Mouse (Mus musculus) liver, adult (tissue): ENCODE measurements around the gene Hmox1.

Source experiments
- GATA4 ChIP-seq: IDR thresholded peaks from 2 replicates; pipeline ENCODE4 v1.6.1; 2014; ENCODE audit warnings: mild to moderate bottlenecking, low read length; ENCODE audit not compliant: insufficient replicate concordance

The Hmox1 gene

GRCm38 (mm10) chr8:75132485-75132884 lies 39.1 kb downstream of the Hmox1 start:
- no peak for TF ChIP-seq GATA4

DNA sequence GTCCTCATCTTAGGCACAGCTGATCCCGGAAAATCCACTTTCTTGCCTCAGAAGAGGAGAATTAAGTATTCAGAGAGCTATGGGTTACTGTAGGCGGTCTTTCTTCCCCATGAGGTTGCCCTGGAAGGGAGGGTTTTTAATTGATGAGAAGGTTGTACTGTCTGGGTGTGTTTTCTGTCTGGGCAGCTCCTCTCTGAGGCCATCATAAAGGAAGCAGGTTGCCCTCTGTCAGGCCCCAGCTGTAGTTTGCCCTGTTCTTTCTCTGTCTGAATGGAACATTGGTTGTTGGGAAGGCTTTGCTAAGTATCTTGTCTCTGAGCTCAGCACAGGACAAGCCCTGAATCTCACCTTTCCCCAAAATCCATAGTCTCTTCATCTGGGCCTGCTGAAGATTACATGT lies 40.0 kb downstream of the Hmox1 start:
- no peak for TF ChIP-seq GATA4

- no peak for TF ChIP-seq GATA4
Measured at GRCm38 (mm10) chr8:75134603-75135391, 41.4 kb downstream of the Hmox1 start.

GRCm38 (mm10) chr8:75135756-75136155 lies 42.3 kb downstream of the Hmox1 start:
- TF ChIP-seq GATA4, result no peak

GRCm38 (mm10) chr8:75136256-75136655 lies 42.8 kb downstream of the Hmox1 start:
- TF ChIP-seq GATA4, result no peak

DNA sequence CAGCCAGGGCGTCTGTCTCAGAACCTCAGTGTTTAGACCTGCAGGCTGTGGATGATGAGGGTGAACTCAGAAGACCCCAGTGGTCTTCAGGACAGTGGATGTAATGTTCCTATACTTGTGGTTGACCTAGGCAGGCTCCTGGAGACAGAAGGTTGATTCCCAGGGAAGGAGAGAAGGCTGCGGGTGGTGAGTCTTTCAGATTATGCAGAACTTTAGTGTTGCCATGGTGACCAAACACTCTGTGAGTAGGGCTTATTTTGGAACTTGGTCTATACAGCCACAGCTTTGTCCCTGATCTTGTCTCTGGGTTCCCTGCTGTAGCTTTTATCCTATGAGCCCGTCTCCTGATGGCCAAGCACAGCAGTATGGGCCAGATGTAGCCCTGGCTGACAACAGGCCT lies 44.1 kb downstream of the Hmox1 start:
- TF ChIP-seq GATA4, result no peak
